Mouse (Mus musculus) megakaryocyte-erythroid progenitor cell, adult 5-6 weeks (primary cell): ENCODE results near the gene Kcnmb4. TPM values are rescaled to one million over a fixed set of nuclear protein-coding genes. Genes with fewer than 3 reads are reported as not detected.

Experiments
- total RNA-seq, 2 experiments: library from RNA; stranded (forward) in 1 of 2; stranded (reverse) in 1 of 2; fragments of 200-1000, 215-1000 nt in 1 of 2; fragments of >200 nt in 1 of 2; fragmentation: Nextera tagmentation in 1 of 2; gene quantifications; 2 replicates each; pipeline ENCODE4 v1.2.3; 2014 to 2017

Gene Kcnmb4
- total RNA-seq, 2 experiments from 2014 or later: not detected

Other genes with a start within 250 kb of the Kcnmb4 start
- gene Ptprb, start 198.4 kb downstream of the Kcnmb4 start, total RNA-seq (2014; fragmentation: Nextera tagmentation): not detected in 2 replicates
- not detected in 2 replicates for gene Ptprb, start 198.4 kb downstream of the Kcnmb4 start, total RNA-seq (2017)
- 90.8 and 94.5 TPM in 2 replicates for gene Cnot2, start 107.6 kb upstream of the Kcnmb4 start, total RNA-seq (2014; fragmentation: Nextera tagmentation)
- 122 and 139 TPM in 2 replicates for gene Cnot2, start 107.6 kb upstream of the Kcnmb4 start, total RNA-seq (2017)